8 mouse cellular contexts compared by ENCODE assay signal in the genomic region with DNA sequence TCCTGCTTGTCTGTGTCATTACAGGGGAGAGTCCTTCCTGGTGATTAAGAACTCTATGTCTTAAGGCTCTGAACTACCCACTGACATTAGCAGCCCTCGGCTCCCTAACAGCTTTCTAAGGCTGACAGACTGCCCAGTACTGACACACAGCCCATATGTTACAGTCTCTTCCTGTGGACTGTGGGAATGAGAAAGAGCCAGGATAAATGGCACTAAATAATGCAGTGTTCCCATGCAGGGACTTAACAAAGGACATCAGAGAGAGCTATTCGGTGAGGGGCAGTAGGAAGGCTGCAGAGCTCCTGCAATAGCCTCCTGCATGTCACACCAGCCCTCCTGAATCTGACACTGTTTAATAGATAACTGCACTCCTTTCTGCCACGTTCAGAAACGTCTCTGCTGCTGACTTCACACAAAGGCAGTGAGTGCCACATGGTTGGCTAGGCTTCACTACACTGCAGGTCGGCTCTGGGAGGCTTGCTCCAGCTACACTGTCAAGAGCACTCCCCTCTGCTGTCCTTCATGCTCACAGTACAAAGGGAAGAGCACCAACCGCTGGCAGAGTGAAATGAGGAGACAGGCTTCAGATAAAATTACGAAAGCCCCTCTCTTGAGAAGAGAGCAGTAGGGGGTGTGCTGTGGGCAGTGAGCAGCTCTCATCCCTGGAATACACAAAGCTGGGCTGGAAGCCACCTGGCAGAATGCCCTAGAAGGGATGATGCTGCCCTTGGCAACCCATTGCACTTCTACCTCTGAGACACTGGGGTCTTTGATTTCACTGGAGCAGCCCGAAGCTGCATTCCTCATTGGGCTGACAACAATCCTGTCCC. TPM values are rescaled to one million over a fixed set of nuclear protein-coding genes. Genes with fewer than 3 reads are reported as not detected.
DNase-seq lines count a peak whose midpoint lies in the region; ATAC-seq and TF ChIP-seq lines count a peak whose summit lies in the region.

No protein-coding gene starts in this region.

- no peaks in the 10 kb centered on the region for H3K36me3 ChIP-seq in hindbrain, embryonic 16.5 days (ENCODE audit: control insufficient read depth, insufficient read depth, low read length)
- no peaks in the 10 kb centered on the region for H3K36me3 ChIP-seq in lung, postnatal 0 days (ENCODE audit: insufficient read depth, low read length)

- no peaks in the 10 kb centered on the region for H3K27me3 ChIP-seq in Patski
- no peaks in the 10 kb centered on the region for H3K27me3 ChIP-seq in hindbrain, embryonic 16.5 days (replicated peaks; ENCODE audit: control insufficient read depth, insufficient read depth, low read length)
- H3K27me3 ChIP-seq in lung, postnatal 0 days (replicated peaks; ENCODE audit: insufficient read depth, low read length): no peaks in the 10 kb centered on the region

- peak overlapping the region; percentile 94 for H3K27ac ChIP-seq in hindbrain, embryonic 16.5 days (ENCODE audit: low read depth, low read length)
- peak overlapping the region; percentile 47 for H3K27ac ChIP-seq in lung, postnatal 0 days (ENCODE audit: low read length)

- ATAC-seq in Patski: peak; percentile 75
- peak; percentile 92 for ATAC-seq in hindbrain, embryonic 16.5 days
- peak; percentile 43; the same call in 1 of the 2 replicates for ATAC-seq in lung, postnatal 0 days

- peak overlapping the region; percentile 43 for H3K4me2 ChIP-seq in hindbrain, embryonic 16.5 days (ENCODE audit: low read length)
- no peak overlapping the region for H3K4me2 ChIP-seq in lung, postnatal 0 days (replicated peaks; ENCODE audit: low read depth, low read length)

- no peak for TF ChIP-seq CTCF in Patski (IDR thresholded peaks at IDR 0.05)
- TF ChIP-seq CTCF in lung, postnatal 0 days (IDR thresholded peaks at IDR 0.05): peak; percentile 26

- TF ChIP-seq EP300 in lung, postnatal 0 days (IDR thresholded peaks at IDR 0.05): no peak

- 3% methylated on average over 8 of the region's 8 CpGs for WGBS in hindbrain, embryonic 16.5 days
- WGBS in lung, postnatal 0 days: 9% methylated on average over 8 of the region's 8 CpGs

- peak overlapping the region; percentile 60 for H3K9ac ChIP-seq in hindbrain, embryonic 16.5 days (ENCODE audit: low read depth, low read length)
- no peak overlapping the region for H3K9ac ChIP-seq in lung, postnatal 0 days (replicated peaks; ENCODE audit: low read depth)

- CTCF ChIA-PET in Patski (lab: Charles Lee): interaction anchor here (1.0 to 1.5 kb wide), 6 partner anchors 9 to 100 kb away, joined by 3 to 5 read pairs (median 3); no protein-coding TSS in a partner anchor

- DNase-seq in Patski (ENCODE audit: low read depth, low spot score): peak; percentile 94
- peak; percentile 86 to 99 for DNase-seq in cerebellum, postnatal 4 days (ENCODE audit: low spot score in 2 of 2)
- peak; percentile 72 for DNase-seq in gastrocnemius, postnatal 10 days
- peak; percentile 78 to 86 for DNase-seq in layer of hippocampus, postnatal 36 days
- peak; percentile 49 for DNase-seq in lung, postnatal 0 days (ENCODE audit: low spot score)
- DNase-seq in right cerebral cortex, adult 18-20 months: peak; percentile 84
- DNase-seq in urinary bladder, adult 2 months (ENCODE audit: low spot score): no peak

- in situ Hi-C loops in Patski (cut with MboI; ENCODE audit: low pct_unique_long_range_greater_than_20kb): loop anchor here (5.0 kb wide), 1 partner anchor 41 kb away; a partner anchor contains a TSS

- POLR2A ChIA-PET in Patski (lab: Charles Lee): interaction anchor here (1.2 to 1.4 kb wide), 2 partner anchors 12 to 41 kb away, joined by 3 to 4 read pairs; no protein-coding TSS in a partner anchor

- peaks cover 29% of the 10 kb centered on the region for H3K4me1 ChIP-seq in hindbrain, embryonic 16.5 days (ENCODE audit: control insufficient read depth, insufficient read depth, low read depth, low read length)
- H3K4me1 ChIP-seq in lung, postnatal 0 days (ENCODE audit: insufficient read depth, low read depth, low read length): peaks cover 16% of the 10 kb centered on the region; the same call in 1 of the 2 replicates

- H3K4me3 ChIP-seq in hindbrain, embryonic 16.5 days (ENCODE audit: low read length): no peak overlapping the region; the same call in 1 of the 2 replicates
- H3K4me3 ChIP-seq in lung, postnatal 0 days (ENCODE audit: low read depth, low read length): no peak overlapping the region

- H3K9me3 ChIP-seq in hindbrain, embryonic 16.5 days (ENCODE audit: control insufficient read depth, low read length): no peaks in the 10 kb centered on the region
- no peaks in the 10 kb centered on the region for H3K9me3 ChIP-seq in lung, postnatal 0 days (ENCODE audit: low read length)

RNA-seq across cellular contexts. Expression of a gene that starts 41.5 kb away (rescaled TPM):
- polyA plus RNA-seq in Patski (2021): 55.5 TPM
- total RNA-seq in gastrocnemius, postnatal 10 days (2021): 10 to 100 TPM; 38.6 to 45.1 TPM
- polyA plus RNA-seq in hindbrain, embryonic 16.5 days (2015; fragmentation: Nextera tagmentation; extraction: Ambion mirVana): 69.2 and 79.3 TPM in 2 replicates
- total RNA-seq in layer of hippocampus, postnatal 36 days (2021): 100 to 1,000 TPM; 170 to 180 TPM
- 19.1 and 19.7 TPM in 2 replicates for polyA plus RNA-seq in lung, postnatal 0 days (2015; fragmentation: Nextera tagmentation; extraction: Ambion mirVana)
- polyA plus RNA-seq in urinary bladder, adult 2 months (2012; rRNA removed): 71.5 and 86.7 TPM in 2 replicates

RNA-seq across cellular contexts. Expression of a gene that starts 41.9 kb away (rescaled TPM):
- 3.1 TPM for polyA plus RNA-seq in Patski (2021)
- total RNA-seq in gastrocnemius, postnatal 10 days (2021): 1 to 10 TPM; 1.3 to 1.6 TPM
- polyA plus RNA-seq in hindbrain, embryonic 16.5 days (2015; fragmentation: Nextera tagmentation; extraction: Ambion mirVana): 6.0 and 7.8 TPM in 2 replicates
- total RNA-seq in layer of hippocampus, postnatal 36 days (2021): 1 to 10 TPM; 6.7 to 7.6 TPM
- polyA plus RNA-seq in lung, postnatal 0 days (2015; fragmentation: Nextera tagmentation; extraction: Ambion mirVana): 16.8 and 18.0 TPM in 2 replicates
- 2.3 and 2.7 TPM in 2 replicates for polyA plus RNA-seq in urinary bladder, adult 2 months (2012; rRNA removed)
